Comparison of ENCODE assay signal across 10 mouse cellular contexts in the genomic region with DNA sequence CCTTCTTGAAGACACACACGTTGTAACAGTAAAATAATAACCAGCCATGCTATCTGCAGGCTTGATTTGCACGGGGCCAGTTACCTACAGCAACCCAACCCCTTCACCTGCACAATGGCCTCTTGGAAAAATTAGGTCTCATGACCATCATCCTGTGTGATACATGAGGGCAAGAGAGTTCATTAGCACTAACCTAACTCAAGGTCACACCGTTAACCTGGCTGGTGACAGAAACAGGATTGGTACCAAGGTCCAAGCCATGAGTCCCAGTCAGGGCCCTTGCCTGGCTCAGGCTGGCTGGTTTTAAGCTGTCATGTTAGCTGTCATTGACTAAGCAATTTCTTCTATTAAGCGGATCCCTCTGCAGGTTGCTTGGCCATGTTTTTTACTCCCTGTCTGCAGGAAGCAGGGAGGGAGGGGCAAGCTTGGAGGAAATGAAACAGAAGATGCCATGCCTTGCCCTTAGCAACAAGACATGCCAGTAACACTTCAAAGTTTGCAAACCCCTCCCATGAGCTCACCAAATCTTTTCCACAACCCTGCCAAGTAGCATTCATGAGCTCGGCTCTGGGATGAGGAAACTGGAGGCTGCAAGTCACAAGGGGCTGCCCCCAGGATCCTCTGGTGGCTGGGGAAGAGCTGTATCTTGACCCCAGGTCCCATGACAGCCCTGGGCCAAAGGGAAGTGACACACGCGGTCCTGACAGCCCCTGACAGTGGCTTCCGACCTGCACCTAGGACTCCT. TPM values are rescaled to one million over a fixed set of nuclear protein-coding genes. Genes with fewer than 3 reads are reported as not detected.
DNase-seq lines count a peak whose midpoint lies in the region; ATAC-seq lines count a peak whose summit lies in the region.
"Had no signal": no experiment of that assay in that cellular context is flagged by ENCODE, and none has a peak within 500 bp of the region (broad histone marks: within the 10 kb centered on the region; RNA-seq: fewer than 3 reads in every experiment).

No protein-coding gene starts in this region.

- no peak overlapping the region for H3K9ac ChIP-seq in heart, embryonic 16.5 days (ENCODE audit: low read length)

- peak; percentile 53 for ATAC-seq in CD4-positive, CD25-positive, alpha-beta regulatory T cell, adult 4 months
- ATAC-seq in heart, embryonic 16.5 days (replicated peaks; ENCODE audit: extremely low read depth, insufficient read depth, low FRiP score), result no peak
- ATAC-seq: forebrain, embryonic 14.5 days; midbrain, embryonic 16.5 days had no signal

- H3K27me3 ChIP-seq in heart, embryonic 16.5 days (ENCODE audit: control insufficient read depth, insufficient read depth, low read length), result no peaks in the 10 kb centered on the region

- no peak overlapping the region for H3K4me3 ChIP-seq in heart, embryonic 16.5 days (ENCODE audit: low read length)

- H3K36me3 ChIP-seq in heart, embryonic 16.5 days (ENCODE audit: control insufficient read depth, insufficient read depth), result no peaks in the 10 kb centered on the region

- peak overlapping the region; percentile 30; the same call in 1 of the 2 replicates for H3K27ac ChIP-seq in heart, embryonic 16.5 days (ENCODE audit: low read length)

- H3K4me1 ChIP-seq in heart, embryonic 16.5 days (ENCODE audit: control insufficient read depth, insufficient read depth, low read length), result peaks cover 36% of the 10 kb centered on the region

- H3K4me2 ChIP-seq in heart, embryonic 16.5 days (ENCODE audit: low read depth, low read length), result no peak overlapping the region

- no peaks in the 10 kb centered on the region for H3K9me3 ChIP-seq in heart, embryonic 16.5 days (replicated peaks; ENCODE audit: control insufficient read depth, low read length)

- peak; percentile 46 to 58 for DNase-seq in heart, adult 18-20 months
- DNase-seq in heart, adult 8-10 months (ENCODE audit: low spot score), result no peak
- peak; percentile 76 for DNase-seq in lung, postnatal 36 days
- no peak for DNase-seq in left cerebral cortex, adult 18-20 months (ENCODE audit: low spot score in 2 of 2)
- no peak for DNase-seq in ovary, postnatal 10 days (ENCODE audit: low spot score)
- DNase-seq in urinary bladder, postnatal 14 days (ENCODE audit: low spot score), result no peak

- WGBS in heart, embryonic 16.5 days, result 48% methylated on average over 8 of the region's 8 CpGs

RNA-seq across cellular contexts. Expression of gene Pim1, which starts 58.8 kb away (rescaled TPM):
- total RNA-seq in heart, adult 18-20 months (2021), result 10 to 100 TPM; 12.7 to 21.2 TPM
- total RNA-seq in heart, adult 8-10 months (2022), result 10 to 100 TPM; 16.0 to 22.3 (median 17.4) TPM
- polyA plus RNA-seq in CD4-positive, CD25-positive, alpha-beta regulatory T cell, adult 4 months (2017; shearing (Covaris generic)), result 100 to 1,000 TPM; 484 to 510 TPM
- polyA plus RNA-seq in heart, embryonic 16.5 days (2015; fragmentation: Nextera tagmentation; extraction: Ambion mirVana), result 14.4 and 15.7 TPM in 2 replicates
- 10 to 100 TPM in 1 of 2 experiments, 1 to 10 TPM in 1; 6.9 to 16.9 TPM for total RNA-seq in left cerebral cortex, adult 18-20 months (2021)

Comparison
In these comparisons a context has a peak if more than half of its experiments do, and no peak if none do; other contexts are left out.
1. DNase-seq: peak in heart, adult 18-20 months (2 of 2) and lung, postnatal 36 days (single experiment); none in heart, adult 8-10 months (single experiment), left cerebral cortex, adult 18-20 months (0 of 2), ovary, postnatal 10 days (single experiment) and urinary bladder, postnatal 14 days (single experiment).